In genomic region chr11:101602491-101602890, GRCm38 (mm10) we compare ENCODE assay signal across 8 mouse cellular contexts. TPM values are rescaled to one million over a fixed set of nuclear protein-coding genes. Genes with fewer than 3 reads are reported as not detected.
DNase-seq lines count a peak whose midpoint lies in the region; ATAC-seq and TF ChIP-seq lines count a peak whose summit lies in the region.

No protein-coding gene starts in this region.

- H3K27me3 ChIP-seq in intestine, embryonic 14.5 days (replicated peaks; ENCODE audit: control insufficient read depth, insufficient read depth, low read length): no peaks in the 10 kb centered on the region
- H3K27me3 ChIP-seq in intestine, embryonic 15.5 days (replicated peaks): no peaks in the 10 kb centered on the region; the same call in 1 of the 2 replicates
- H3K27me3 ChIP-seq in MEL (ENCODE audit: control insufficient read depth in 1 of 2, insufficient read depth in 2 of 2, low read length in 2 of 2): no peaks in the 10 kb centered on the region; a peak in 2 of 4 replicates
- H3K27me3 ChIP-seq in liver, adult 2 months (ENCODE audit: control insufficient read depth, insufficient read depth, low read length): no peaks in the 10 kb centered on the region

- DNase-seq in intestine, embryonic 14.5 days (ENCODE audit: low spot score): peak; percentile 91
- peak; percentile 93 for DNase-seq in MEL (ENCODE audit: low read depth, low spot score)
- peak; percentile 89 for DNase-seq in embryo, embryonic 10.5 days (ENCODE audit: low spot score)
- DNase-seq in liver, adult 2 months (ENCODE audit: extremely low read depth, low read depth, low spot score): peak; percentile 61
- peak; percentile 31 for DNase-seq in skeletal muscle tissue, adult 2 months (ENCODE audit: low read depth, low spot score)
- DNase-seq in layer of hippocampus, adult 11-12 months (ENCODE audit: low spot score): no peak
- DNase-seq in frontal cortex, adult 2 months (ENCODE audit: extremely low spot score in 1 of 2, low spot score in 1 of 2): no peak

- TF ChIP-seq POLR2A in MEL (IDR thresholded peaks at IDR 0.05; ENCODE audit: control insufficient read depth in 1 of 2, insufficient read depth in 1 of 2, low read depth in 1 of 2, low read length in 2 of 2, poor library complexity in 1 of 2): no peak
- TF ChIP-seq POLR2A in liver, adult 2 months (IDR thresholded peaks at IDR 0.05; ENCODE audit: extremely low read depth, insufficient read depth, low read length): no peak

- WGBS in intestine, embryonic 14.5 days: 4% methylated on average over 3 of the region's 3 CpGs
- WGBS in intestine, embryonic 15.5 days: 8% methylated on average over 3 of the region's 3 CpGs
- 10% methylated on average over 3 of the region's 3 CpGs for WGBS in liver, adult 2 months

- no peak overlapping the region for H3K4me3 ChIP-seq in intestine, embryonic 14.5 days (ENCODE audit: low read depth, low read length)
- no peak overlapping the region for H3K4me3 ChIP-seq in intestine, embryonic 15.5 days (replicated peaks)
- H3K4me3 ChIP-seq in MEL (ENCODE audit: control insufficient read depth in 1 of 2, insufficient read depth in 1 of 2, low read depth in 2 of 2, low read length in 2 of 2): no peak overlapping the region
- no peak overlapping the region for H3K4me3 ChIP-seq in liver, adult 2 months (ENCODE audit: insufficient read depth, low read depth, low read length)

- H3K36me3 ChIP-seq in intestine, embryonic 14.5 days (ENCODE audit: control insufficient read depth, insufficient read depth, low read length): no peaks in the 10 kb centered on the region
- no peaks in the 10 kb centered on the region for H3K36me3 ChIP-seq in intestine, embryonic 15.5 days
- no peaks in the 10 kb centered on the region; a peak in 1 of 4 replicates for H3K36me3 ChIP-seq in MEL (ENCODE audit: control insufficient read depth in 1 of 2, insufficient read depth in 2 of 2, low read length in 2 of 2)
- no peaks in the 10 kb centered on the region for H3K36me3 ChIP-seq in liver, adult 2 months (ENCODE audit: control insufficient read depth, insufficient read depth, low read length)

- no peaks in the 10 kb centered on the region for H3K9me3 ChIP-seq in intestine, embryonic 14.5 days (ENCODE audit: control insufficient read depth, low read length)
- H3K9me3 ChIP-seq in intestine, embryonic 15.5 days: no peaks in the 10 kb centered on the region
- no peaks in the 10 kb centered on the region for H3K9me3 ChIP-seq in MEL (replicated peaks; ENCODE audit: insufficient read depth, low read length)

- no peaks in the 10 kb centered on the region for H3K79me2 ChIP-seq in MEL (ENCODE audit: control insufficient read depth, insufficient read depth, low read length, poor library complexity)
- no peaks in the 10 kb centered on the region for H3K79me2 ChIP-seq in liver, adult 2 months (ENCODE audit: control insufficient read depth, insufficient read depth, low read length)

- H3K4me1 ChIP-seq in intestine, embryonic 14.5 days (replicated peaks; ENCODE audit: control insufficient read depth, insufficient read depth, low read length): no peaks in the 10 kb centered on the region
- no peaks in the 10 kb centered on the region for H3K4me1 ChIP-seq in intestine, embryonic 15.5 days (replicated peaks)
- no peaks in the 10 kb centered on the region for H3K4me1 ChIP-seq in MEL (ENCODE audit: control insufficient read depth in 1 of 2, insufficient read depth in 2 of 2, low read length in 2 of 2)
- H3K4me1 ChIP-seq in liver, adult 2 months (ENCODE audit: control insufficient read depth, insufficient read depth, low read length): no peaks in the 10 kb centered on the region

- TF ChIP-seq CTCF in MEL (IDR thresholded peaks at IDR 0.05 in 2 of 3, conservative IDR thresholded peaks at IDR 0.05 in 1 of 3; ENCODE audit: control insufficient read depth in 1 of 3, insufficient read depth in 1 of 3, low read depth in 2 of 3, low read length in 3 of 3, poor library complexity in 1 of 3, severe bottlenecking in 1 of 3): no peak
- no peak for TF ChIP-seq CTCF in liver, adult 2 months (IDR thresholded peaks at IDR 0.05; ENCODE audit: low read depth, low read length)

- TF ChIP-seq EP300 in MEL (IDR thresholded peaks at IDR 0.05; ENCODE audit: low read depth in 1 of 2, low read length in 2 of 2): no peak

- ATAC-seq in intestine, embryonic 14.5 days (replicated peaks; ENCODE audit: low FRiP score, low TSS enrichment, low read depth): no peak
- no peak for ATAC-seq in intestine, embryonic 15.5 days

- no peak overlapping the region for H3K27ac ChIP-seq in intestine, embryonic 14.5 days (ENCODE audit: low read depth)
- no peak overlapping the region for H3K27ac ChIP-seq in intestine, embryonic 15.5 days
- H3K27ac ChIP-seq in MEL (ENCODE audit: control insufficient read depth, low read depth, low read length): no peak overlapping the region
- no peak overlapping the region for H3K27ac ChIP-seq in liver, adult 2 months (replicated peaks; ENCODE audit: insufficient read depth, low read depth, low read length)

- TF ChIP-seq RAD21 in MEL (IDR thresholded peaks at IDR 0.05; ENCODE audit: low read depth, low read length): no peak

- no peak overlapping the region for H3K9ac ChIP-seq in intestine, embryonic 14.5 days (ENCODE audit: low read length)
- no peak overlapping the region for H3K9ac ChIP-seq in intestine, embryonic 15.5 days
- H3K9ac ChIP-seq in MEL (ENCODE audit: control insufficient read depth, low read depth, low read length, poor library complexity, severe bottlenecking): no peak overlapping the region
- no peak overlapping the region for H3K9ac ChIP-seq in liver, adult 2 months (ENCODE audit: low read depth, low read length)

- no peak overlapping the region for H3K4me2 ChIP-seq in intestine, embryonic 14.5 days (ENCODE audit: low read length)
- no peak overlapping the region for H3K4me2 ChIP-seq in intestine, embryonic 15.5 days (replicated peaks)

TF ChIP-seq in MEL, 35 proteins besides CTCF, POLR2A, EP300 and RAD21:
- TF ChIP-seq USF1 (IDR thresholded peaks at IDR 0.05; ENCODE audit: low read depth, low read length) (no peak), TBP (IDR thresholded peaks at IDR 0.05; ENCODE audit: low read depth, low read length) (peak; percentile 29; the same call in 1 of the 2 replicates), MXI1 (IDR thresholded peaks at IDR 0.05; ENCODE audit: low read depth, low read length) (peak; percentile 82), SIN3A (IDR thresholded peaks at IDR 0.05; ENCODE audit: low read length) (peak; percentile 93)

RNA-seq across cellular contexts. Expression of gene Gm11634, which starts 3.4 kb away (rescaled TPM):
- not detected in 2 replicates for polyA plus RNA-seq in intestine, embryonic 14.5 days (2014; fragmentation: Nextera tagmentation; extraction: Ambion mirVana)
- not detected in 2 replicates for polyA plus RNA-seq in intestine, embryonic 15.5 days (2015; fragmentation: Nextera tagmentation; extraction: Ambion mirVana)
- total RNA-seq in MEL (2012; rRNA removed): not detected in 2 replicates
- polyA plus RNA-seq in MEL (2012; ENCODE audit: insufficient read depth in 1 of 2, insufficient read length in 2 of 2, low read depth in 1 of 2, low replicate concordance in 2 of 2, missing spikeins in 1 of 2): not detected
- total RNA-seq in liver, adult 2 months (2014; rRNA removed): not detected in 2 replicates
- polyA plus RNA-seq in liver, adult 2 months (2012; rRNA removed): not detected in 2 replicates
- polyA plus RNA-seq in frontal cortex, adult 2 months (2012; rRNA removed): not detected in 2 replicates

RNA-seq across cellular contexts. Expression of gene Tmem106a, which starts 20.4 kb away (rescaled TPM):
- polyA plus RNA-seq in intestine, embryonic 14.5 days (2014; fragmentation: Nextera tagmentation; extraction: Ambion mirVana): 7.6 and 8.9 TPM in 2 replicates
- polyA plus RNA-seq in intestine, embryonic 15.5 days (2015; fragmentation: Nextera tagmentation; extraction: Ambion mirVana): 21.6 and 22.0 TPM in 2 replicates
- total RNA-seq in MEL (2012; rRNA removed): 0.23 and 0.36 TPM in 2 replicates
- under 1 TPM in 1 of 2 experiments, not detected in 1; 0.81 TPM for polyA plus RNA-seq in MEL (2012; ENCODE audit: insufficient read depth in 1 of 2, insufficient read length in 2 of 2, low read depth in 1 of 2, low replicate concordance in 2 of 2, missing spikeins in 1 of 2)
- 6.4 and 7.7 TPM in 2 replicates for total RNA-seq in liver, adult 2 months (2014; rRNA removed)
- polyA plus RNA-seq in liver, adult 2 months (2012; rRNA removed): 15.2 and 23.1 TPM in 2 replicates
- polyA plus RNA-seq in frontal cortex, adult 2 months (2012; rRNA removed): 4.2 and 4.8 TPM in 2 replicates

RNA-seq across cellular contexts. Expression of gene Rdm1, which starts 24.5 kb away (rescaled TPM):
- polyA plus RNA-seq in intestine, embryonic 14.5 days (2014; fragmentation: Nextera tagmentation; extraction: Ambion mirVana): 30.8 and 44.8 TPM in 2 replicates
- polyA plus RNA-seq in intestine, embryonic 15.5 days (2015; fragmentation: Nextera tagmentation; extraction: Ambion mirVana): 34.5 and 35.8 TPM in 2 replicates
- total RNA-seq in MEL (2012; rRNA removed): 6.5 and 6.7 TPM in 2 replicates
- polyA plus RNA-seq in MEL (2012; ENCODE audit: insufficient read depth in 1 of 2, insufficient read length in 2 of 2, low read depth in 1 of 2, low replicate concordance in 2 of 2, missing spikeins in 1 of 2): 1 to 10 TPM in 1 of 2 experiments, not detected in 1; 6.8 TPM
- 10.3 and 12.9 TPM in 2 replicates for total RNA-seq in liver, adult 2 months (2014; rRNA removed)
- polyA plus RNA-seq in liver, adult 2 months (2012; rRNA removed): 12.1 and 12.4 TPM in 2 replicates
- 9.4 and 11.9 TPM in 2 replicates for polyA plus RNA-seq in frontal cortex, adult 2 months (2012; rRNA removed)

RNA-seq across cellular contexts. Expression of gene Nbr1, which starts 50.5 kb away (rescaled TPM):
- polyA plus RNA-seq in intestine, embryonic 14.5 days (2014; fragmentation: Nextera tagmentation; extraction: Ambion mirVana): 50.9 and 60.9 TPM in 2 replicates
- polyA plus RNA-seq in intestine, embryonic 15.5 days (2015; fragmentation: Nextera tagmentation; extraction: Ambion mirVana): 57.0 and 61.2 TPM in 2 replicates
- total RNA-seq in MEL (2012; rRNA removed): 38.6 and 39.4 TPM in 2 replicates
- polyA plus RNA-seq in MEL (2012; ENCODE audit: insufficient read depth in 1 of 2, insufficient read length in 2 of 2, low read depth in 1 of 2, low replicate concordance in 2 of 2, missing spikeins in 1 of 2): 10 to 100 TPM in 1 of 2 experiments, not detected in 1; 52.3 TPM
- total RNA-seq in liver, adult 2 months (2014; rRNA removed): 211 and 222 TPM in 2 replicates
- polyA plus RNA-seq in liver, adult 2 months (2012; rRNA removed): 114 and 141 TPM in 2 replicates
- 114 and 124 TPM in 2 replicates for polyA plus RNA-seq in frontal cortex, adult 2 months (2012; rRNA removed)

RNA-seq across cellular contexts. Expression of gene Brca1, which starts 50.7 kb away (rescaled TPM):
- 13.3 and 17.1 TPM in 2 replicates for polyA plus RNA-seq in intestine, embryonic 14.5 days (2014; fragmentation: Nextera tagmentation; extraction: Ambion mirVana)
- polyA plus RNA-seq in intestine, embryonic 15.5 days (2015; fragmentation: Nextera tagmentation; extraction: Ambion mirVana): 8.4 and 10.2 TPM in 2 replicates
- total RNA-seq in MEL (2012; rRNA removed): 35.3 and 37.1 TPM in 2 replicates
- polyA plus RNA-seq in MEL (2012; ENCODE audit: insufficient read depth in 1 of 2, insufficient read length in 2 of 2, low read depth in 1 of 2, low replicate concordance in 2 of 2, missing spikeins in 1 of 2): 1,000 to 10,000 TPM in 1 of 2 experiments, 10 to 100 TPM in 1; 25.7 to 1,155 TPM
- total RNA-seq in liver, adult 2 months (2014; rRNA removed): 3.3 and 4.2 TPM in 2 replicates
- polyA plus RNA-seq in liver, adult 2 months (2012; rRNA removed): 0.18 and 0.22 TPM in 2 replicates
- 0.99 and 1.0 TPM in 2 replicates for polyA plus RNA-seq in frontal cortex, adult 2 months (2012; rRNA removed)

Comparison
In these comparisons a context has a peak if more than half of its experiments do, and no peak if none do; other contexts are left out.
1. DNase-seq: peak in intestine, embryonic 14.5 days (single experiment), MEL (single experiment), embryo, embryonic 10.5 days (single experiment), liver, adult 2 months (single experiment) and skeletal muscle tissue, adult 2 months (single experiment); none in layer of hippocampus, adult 11-12 months (single experiment) and frontal cortex, adult 2 months (0 of 2).